ENCODE assay signal across 8 mouse cellular contexts in genomic region chr11:53308251-53308864, GRCm38 (mm10). TPM values are rescaled to one million over a fixed set of nuclear protein-coding genes. Genes with fewer than 3 reads are reported as not detected.
DNase-seq lines count a peak whose midpoint lies in the region; ATAC-seq and TF ChIP-seq lines count a peak whose summit lies in the region.

No protein-coding gene starts in this region.

- no peaks in the 10 kb centered on the region for H3K36me3 ChIP-seq in heart, embryonic 15.5 days
- no peaks in the 10 kb centered on the region for H3K36me3 ChIP-seq in liver, adult 2 months (ENCODE audit: control insufficient read depth, insufficient read depth, low read length)
- no peaks in the 10 kb centered on the region for H3K36me3 ChIP-seq in stomach, embryonic 15.5 days
- H3K36me3 ChIP-seq in forebrain, embryonic 10.5 days (replicated peaks) = no peaks in the 10 kb centered on the region

- peaks cover 12% of the 10 kb centered on the region; the same call in 1 of the 2 replicates for H3K4me1 ChIP-seq in brown adipose tissue, adult 24 weeks (ENCODE audit: control insufficient read depth, insufficient read depth, insufficient read length, low read length)
- H3K4me1 ChIP-seq in heart, embryonic 15.5 days (replicated peaks) = peaks cover 25% of the 10 kb centered on the region
- peaks cover 17% of the 10 kb centered on the region for H3K4me1 ChIP-seq in liver, adult 2 months (ENCODE audit: control insufficient read depth, insufficient read depth, low read length)
- H3K4me1 ChIP-seq in stomach, embryonic 15.5 days = peaks cover 15% of the 10 kb centered on the region
- H3K4me1 ChIP-seq in forebrain, embryonic 10.5 days = peaks cover 6% of the 10 kb centered on the region; the same call in 1 of the 2 replicates

- H3K27me3 ChIP-seq in heart, embryonic 15.5 days = no peaks in the 10 kb centered on the region
- H3K27me3 ChIP-seq in liver, adult 2 months (ENCODE audit: control insufficient read depth, insufficient read depth, low read length) = no peaks in the 10 kb centered on the region
- no peaks in the 10 kb centered on the region for H3K27me3 ChIP-seq in stomach, embryonic 15.5 days (replicated peaks)
- H3K27me3 ChIP-seq in forebrain, embryonic 10.5 days (ENCODE audit: poor library complexity, severe bottlenecking) = no peaks in the 10 kb centered on the region

- TF ChIP-seq CTCF in liver, adult 2 months (IDR thresholded peaks at IDR 0.05; ENCODE audit: low read depth, low read length) = no peak

- peak overlapping the region; percentile 99 for H3K27ac ChIP-seq in brown adipose tissue, adult 24 weeks (replicated peaks; ENCODE audit: low read depth, low read length)
- H3K27ac ChIP-seq in heart, embryonic 15.5 days = peak overlapping the region; percentile 95
- peak overlapping the region; percentile 93 for H3K27ac ChIP-seq in liver, adult 2 months (replicated peaks; ENCODE audit: insufficient read depth, low read depth, low read length)
- H3K27ac ChIP-seq in stomach, embryonic 15.5 days = peak overlapping the region; percentile 88
- no peak overlapping the region for H3K27ac ChIP-seq in forebrain, embryonic 10.5 days

- H3K9me3 ChIP-seq in heart, embryonic 15.5 days (replicated peaks) = no peaks in the 10 kb centered on the region
- no peaks in the 10 kb centered on the region for H3K9me3 ChIP-seq in stomach, embryonic 15.5 days
- no peaks in the 10 kb centered on the region for H3K9me3 ChIP-seq in forebrain, embryonic 10.5 days

- peak overlapping the region; percentile 10; the same call in 1 of the 2 replicates for H3K4me2 ChIP-seq in heart, embryonic 15.5 days
- no peak overlapping the region for H3K4me2 ChIP-seq in stomach, embryonic 15.5 days

- DNase-seq in A20 (ENCODE audit: low read depth, low spot score) = peak; percentile 40
- DNase-seq in liver, adult 2 months (ENCODE audit: extremely low read depth, low read depth, low spot score) = peak; percentile 97
- no peak for DNase-seq in forebrain, embryonic 10.5 days (ENCODE audit: extremely low spot score, low spot score)
- DNase-seq in cerebellum, postnatal 10 days = no peak
- no peak for DNase-seq in cerebellum, postnatal 25 days

- peak; percentile 72 for ATAC-seq in heart, embryonic 15.5 days (replicated peaks; ENCODE audit: insufficient number of reproducible peaks, insufficient read depth, low FRiP score, low read depth)
- ATAC-seq in stomach, embryonic 15.5 days (ENCODE audit: insufficient read depth, low FRiP score, low read depth) = peak; percentile 68

- no peak for TF ChIP-seq POLR2A in liver, adult 2 months (IDR thresholded peaks at IDR 0.05; ENCODE audit: extremely low read depth, insufficient read depth, low read length)

- no peak overlapping the region for H3K9ac ChIP-seq in heart, embryonic 15.5 days
- peak overlapping the region; percentile 32 for H3K9ac ChIP-seq in liver, adult 2 months (ENCODE audit: low read depth, low read length)
- H3K9ac ChIP-seq in stomach, embryonic 15.5 days = no peak overlapping the region

- no peaks in the 10 kb centered on the region for H3K79me2 ChIP-seq in liver, adult 2 months (ENCODE audit: control insufficient read depth, insufficient read depth, low read length)

- no peak overlapping the region for H3K4me3 ChIP-seq in brown adipose tissue, adult 24 weeks (ENCODE audit: insufficient read depth, low read depth, low read length)
- H3K4me3 ChIP-seq in heart, embryonic 15.5 days = no peak overlapping the region
- H3K4me3 ChIP-seq in liver, adult 2 months (ENCODE audit: insufficient read depth, low read depth, low read length) = no peak overlapping the region
- H3K4me3 ChIP-seq in stomach, embryonic 15.5 days (replicated peaks) = no peak overlapping the region
- H3K4me3 ChIP-seq in forebrain, embryonic 10.5 days = no peak overlapping the region

RNA-seq across cellular contexts. Expression of gene Hspa4, which starts 8.1 kb away (rescaled TPM):
- 119 and 138 TPM in 2 replicates for polyA plus RNA-seq in brown adipose tissue, adult 24 weeks (2012; ENCODE audit: insufficient read depth, insufficient read length, missing spikeins)
- 58.0 and 61.5 TPM in 2 replicates for polyA plus RNA-seq in heart, embryonic 15.5 days (2015; fragmentation: Nextera tagmentation; extraction: Ambion mirVana)
- total RNA-seq in liver, adult 2 months (2014; rRNA removed) = 44.6 and 55.9 TPM in 2 replicates
- polyA plus RNA-seq in liver, adult 2 months (2012; rRNA removed) = 16.6 and 17.9 TPM in 2 replicates
- 93.4 and 96.0 TPM in 2 replicates for polyA plus RNA-seq in stomach, embryonic 15.5 days (2015; fragmentation: Nextera tagmentation; extraction: Ambion mirVana)
- polyA plus RNA-seq in forebrain, embryonic 10.5 days (2016; fragmentation: Nextera tagmentation; extraction: Ambion mirVana) = 127 and 136 TPM in 2 replicates

RNA-seq across cellular contexts. Expression of gene Zcchc10, which starts 16.1 kb away (rescaled TPM):
- 10.4 and 13.9 TPM in 2 replicates for polyA plus RNA-seq in brown adipose tissue, adult 24 weeks (2012; ENCODE audit: insufficient read depth, insufficient read length, missing spikeins)
- polyA plus RNA-seq in heart, embryonic 15.5 days (2015; fragmentation: Nextera tagmentation; extraction: Ambion mirVana) = 12.2 and 14.3 TPM in 2 replicates
- 0.37 and 0.74 TPM in 2 replicates for total RNA-seq in liver, adult 2 months (2014; rRNA removed)
- 1.8 and 2.5 TPM in 2 replicates for polyA plus RNA-seq in liver, adult 2 months (2012; rRNA removed)
- 17.4 and 18.1 TPM in 2 replicates for polyA plus RNA-seq in stomach, embryonic 15.5 days (2015; fragmentation: Nextera tagmentation; extraction: Ambion mirVana)
- 24.1 and 27.7 TPM in 2 replicates for polyA plus RNA-seq in forebrain, embryonic 10.5 days (2016; fragmentation: Nextera tagmentation; extraction: Ambion mirVana)

RNA-seq across cellular contexts. Expression of gene Aff4, which starts 42.3 kb away (rescaled TPM):
- polyA plus RNA-seq in brown adipose tissue, adult 24 weeks (2012; ENCODE audit: insufficient read depth, insufficient read length, missing spikeins) = 17.7 and 77.7 TPM in 2 replicates
- 30.5 and 37.7 TPM in 2 replicates for polyA plus RNA-seq in heart, embryonic 15.5 days (2015; fragmentation: Nextera tagmentation; extraction: Ambion mirVana)
- 32.1 and 40.3 TPM in 2 replicates for total RNA-seq in liver, adult 2 months (2014; rRNA removed)
- polyA plus RNA-seq in liver, adult 2 months (2012; rRNA removed) = 7.3 and 8.1 TPM in 2 replicates
- 44.9 and 54.6 TPM in 2 replicates for polyA plus RNA-seq in stomach, embryonic 15.5 days (2015; fragmentation: Nextera tagmentation; extraction: Ambion mirVana)
- 31.5 and 33.5 TPM in 2 replicates for polyA plus RNA-seq in forebrain, embryonic 10.5 days (2016; fragmentation: Nextera tagmentation; extraction: Ambion mirVana)

Comparison
In these comparisons a context has a peak if more than half of its experiments do, and no peak if none do; other contexts are left out.
1. DNase-seq: peak in A20 (single experiment) and liver, adult 2 months (single experiment); none in forebrain, embryonic 10.5 days (single experiment), cerebellum, postnatal 10 days (0 of 2) and cerebellum, postnatal 25 days (0 of 2).